In genomic region chr2:181111665-181112064, GRCm38 (mm10) we compare ENCODE assay signal across 29 mouse cellular contexts. TPM values are rescaled to one million over a fixed set of nuclear protein-coding genes. Genes with fewer than 3 reads are reported as not detected.
A peak's percentile ranks its signal among the peaks of the same experiment; 100 is the strongest.
DNase-seq lines count a peak whose midpoint lies in the region; ATAC-seq and TF ChIP-seq lines count a peak whose summit lies in the region.
"Had no signal": no experiment of that assay in that cellular context is flagged by ENCODE, and none has a peak within 500 bp of the region (broad histone marks: within the 10 kb centered on the region; RNA-seq: fewer than 3 reads in every experiment).

No protein-coding gene starts in this region.

- no peak overlapping the region for H3K27ac ChIP-seq in gastrocnemius, adult 2 months
- no peak overlapping the region for H3K27ac ChIP-seq in layer of hippocampus, adult 2 months
- no peak overlapping the region for H3K27ac ChIP-seq in midbrain, postnatal 0 days (ENCODE audit: low read depth, low read length)
- H3K27ac ChIP-seq in midbrain, embryonic 10.5 days (replicated peaks): no peak overlapping the region
- no peak overlapping the region for H3K27ac ChIP-seq in stomach, postnatal 0 days (replicated peaks)
- H3K27ac ChIP-seq: embryonic facial prominence, embryonic 10.5 days; embryonic facial prominence, embryonic 15.5 days; forebrain, embryonic 12.5 days; hindbrain, embryonic 13.5 days; liver, embryonic 15.5 days; lung, embryonic 15.5 days; midbrain, embryonic 12.5 days; neural tube, embryonic 15.5 days had no signal

- H3K9me3 ChIP-seq in midbrain, postnatal 0 days (ENCODE audit: low read length): no peaks in the 10 kb centered on the region
- no peaks in the 10 kb centered on the region for H3K9me3 ChIP-seq in midbrain, embryonic 10.5 days (replicated peaks)
- no peaks in the 10 kb centered on the region for H3K9me3 ChIP-seq in stomach, postnatal 0 days (ENCODE audit: control insufficient read depth, low read length)
- H3K9me3 ChIP-seq: embryonic facial prominence, embryonic 10.5 days; embryonic facial prominence, embryonic 15.5 days; forebrain, embryonic 12.5 days; heart, embryonic 12.5 days; hindbrain, embryonic 13.5 days; liver, embryonic 15.5 days; lung, embryonic 15.5 days; midbrain, embryonic 12.5 days; neural tube, embryonic 15.5 days had no signal

- no peak overlapping the region for H3K4me2 ChIP-seq in midbrain, postnatal 0 days (ENCODE audit: low read depth, low read length, poor library complexity, severe bottlenecking)
- H3K4me2 ChIP-seq in stomach, postnatal 0 days (replicated peaks; ENCODE audit: low read depth): no peak overlapping the region
- H3K4me2 ChIP-seq: embryonic facial prominence, embryonic 15.5 days; forebrain, embryonic 12.5 days; heart, embryonic 12.5 days; hindbrain, embryonic 13.5 days; liver, embryonic 15.5 days; lung, embryonic 15.5 days; midbrain, embryonic 12.5 days; neural tube, embryonic 15.5 days had no signal

- no peak for ATAC-seq in midbrain, postnatal 0 days (ENCODE audit: low FRiP score)
- no peak for ATAC-seq in stomach, postnatal 0 days (ENCODE audit: low FRiP score, low TSS enrichment)

- H3K27me3 ChIP-seq in midbrain, postnatal 0 days (ENCODE audit: insufficient read depth, low read length): no peaks in the 10 kb centered on the region
- H3K27me3 ChIP-seq in midbrain, embryonic 10.5 days (ENCODE audit: low read depth, poor library complexity, severe bottlenecking): no peaks in the 10 kb centered on the region
- H3K27me3 ChIP-seq in stomach, postnatal 0 days (ENCODE audit: control insufficient read depth, insufficient read depth, low read length): no peaks in the 10 kb centered on the region
- H3K27me3 ChIP-seq: embryonic facial prominence, embryonic 15.5 days; forebrain, embryonic 12.5 days; hindbrain, embryonic 13.5 days; liver, embryonic 15.5 days; lung, embryonic 15.5 days; neural tube, embryonic 15.5 days had no signal

- TF ChIP-seq EP300 in stomach, postnatal 0 days (optimal IDR thresholded peaks at IDR 0.05): no peak

- H3K4me1 ChIP-seq in midbrain, postnatal 0 days (ENCODE audit: insufficient read depth, low read length): peaks cover 3% of the 10 kb centered on the region; the same call in 1 of the 2 replicates
- peaks cover 27% of the 10 kb centered on the region for H3K4me1 ChIP-seq in midbrain, embryonic 10.5 days
- no peaks in the 10 kb centered on the region for H3K4me1 ChIP-seq in stomach, postnatal 0 days (replicated peaks; ENCODE audit: control insufficient read depth, insufficient read depth)
- H3K4me1 ChIP-seq: embryonic facial prominence, embryonic 15.5 days; heart, embryonic 12.5 days; lung, embryonic 15.5 days had no signal

- intact Hi-C loops in gastrocnemius, adult 2 months (cut with DNase I): no loop called here

- TF ChIP-seq CTCF in gastrocnemius, adult 2 months (IDR thresholded peaks at IDR 0.05): peak; percentile 43
- TF ChIP-seq CTCF in layer of hippocampus, adult 2 months (conservative IDR thresholded peaks at IDR 0.05): peak; percentile 55
- TF ChIP-seq CTCF in midbrain, postnatal 0 days (IDR thresholded peaks at IDR 0.05): peak; percentile 42
- TF ChIP-seq CTCF in stomach, postnatal 0 days (IDR thresholded peaks at IDR 0.05; ENCODE audit: low read depth): peak; percentile 19; the same call in 1 of the 2 replicates

- WGBS in midbrain, postnatal 0 days: 100% methylated on average over 1 of the region's 1 CpGs
- WGBS in midbrain, embryonic 10.5 days: 93% methylated on average over 1 of the region's 1 CpGs
- 95% methylated on average over 1 of the region's 1 CpGs for WGBS in stomach, postnatal 0 days

- H3K36me3 ChIP-seq in midbrain, postnatal 0 days (ENCODE audit: insufficient read depth, low read length): peaks cover 24% of the 10 kb centered on the region
- no peaks in the 10 kb centered on the region for H3K36me3 ChIP-seq in midbrain, embryonic 10.5 days
- no peaks in the 10 kb centered on the region for H3K36me3 ChIP-seq in stomach, postnatal 0 days (ENCODE audit: control insufficient read depth, insufficient read depth, low read length)
- H3K36me3 ChIP-seq: embryonic facial prominence, embryonic 10.5 days; embryonic facial prominence, embryonic 15.5 days; forebrain, embryonic 12.5 days; heart, embryonic 12.5 days; liver, embryonic 15.5 days; lung, embryonic 15.5 days; midbrain, embryonic 12.5 days had no signal

- DNase-seq in gastrocnemius, adult 2 months: no peak
- DNase-seq in gastrocnemius, postnatal 10 days: no peak
- DNase-seq in layer of hippocampus, adult 2 months (ENCODE audit: low spot score in 2 of 2): no peak
- DNase-seq in layer of hippocampus, adult 9-10 months (ENCODE audit: low spot score): no peak
- DNase-seq in midbrain, postnatal 0 days (ENCODE audit: low spot score): no peak
- DNase-seq in midbrain, embryonic 10.5 days (ENCODE audit: low spot score): no peak
- no peak for DNase-seq in stomach, postnatal 0 days (ENCODE audit: low spot score)
- DNase-seq in retina, embryonic 14.5 days (ENCODE audit: low spot score): no peak
- DNase-seq: adrenal gland, postnatal 25 days; cerebellum, postnatal 14 days; gastrocnemius, postnatal 25 days; heart, adult 11 months; heart, postnatal 4 days; kidney, adult 11 months; left cerebral cortex, postnatal 4 days; spleen, adult 18-20 months; thymus, adult 2 months; thymus, postnatal 36 days had no signal

- H3K9ac ChIP-seq in midbrain, postnatal 0 days (replicated peaks; ENCODE audit: low read length, poor library complexity, severe bottlenecking): no peak overlapping the region
- no peak overlapping the region for H3K9ac ChIP-seq in stomach, postnatal 0 days (ENCODE audit: low read length)
- H3K9ac ChIP-seq: embryonic facial prominence, embryonic 15.5 days; forebrain, embryonic 12.5 days; heart, embryonic 12.5 days; hindbrain, embryonic 13.5 days; liver, embryonic 15.5 days; lung, embryonic 15.5 days; midbrain, embryonic 12.5 days; neural tube, embryonic 15.5 days had no signal

- no peak overlapping the region for H3K4me3 ChIP-seq in gastrocnemius, adult 2 months
- no peak overlapping the region for H3K4me3 ChIP-seq in layer of hippocampus, adult 2 months
- H3K4me3 ChIP-seq in midbrain, postnatal 0 days (ENCODE audit: low read depth, low read length): no peak overlapping the region
- H3K4me3 ChIP-seq in midbrain, embryonic 10.5 days: no peak overlapping the region
- H3K4me3 ChIP-seq in stomach, postnatal 0 days (ENCODE audit: low read depth, low read length): no peak overlapping the region
- H3K4me3 ChIP-seq: embryonic facial prominence, embryonic 10.5 days; embryonic facial prominence, embryonic 15.5 days; forebrain, embryonic 12.5 days; heart, embryonic 12.5 days; hindbrain, embryonic 13.5 days; liver, embryonic 15.5 days; lung, embryonic 15.5 days; midbrain, embryonic 12.5 days; neural tube, embryonic 15.5 days had no signal

RNA-seq across cellular contexts. Expression of gene Kcnq2, which starts 23.4 kb away (rescaled TPM):
- not detected for total RNA-seq in gastrocnemius, adult 2 months (2021)
- under 1 TPM; 0.23 to 0.47 TPM for total RNA-seq in gastrocnemius, postnatal 10 days (2021)
- total RNA-seq in layer of hippocampus, adult 2 months (2021): 100 to 1,000 TPM; 327 to 335 TPM
- 134 and 162 TPM in 2 replicates for total RNA-seq in midbrain, postnatal 0 days (2014; rRNA removed)
- polyA plus RNA-seq in midbrain, postnatal 0 days (2015; fragmentation: Nextera tagmentation; extraction: Ambion mirVana): 33.8 and 40.6 TPM in 2 replicates
- polyA plus RNA-seq in midbrain, embryonic 10.5 days (2016; fragmentation: Nextera tagmentation; extraction: Ambion mirVana): 3.5 and 9.7 TPM in 2 replicates
- 0.42 and 0.59 TPM in 2 replicates for polyA plus RNA-seq in stomach, postnatal 0 days (2015; fragmentation: Nextera tagmentation; extraction: Ambion mirVana)
- total RNA-seq: gastrocnemius, postnatal 25 days; megakaryocyte progenitor cell, adult 5-6 weeks had no signal
- polyA plus RNA-seq: heart, postnatal 0 days had no signal

RNA-seq across cellular contexts. Expression of gene Eef1a2, which starts 45.1 kb away (rescaled TPM):
- total RNA-seq in gastrocnemius, adult 2 months (2021): 1,000 to 10,000 TPM; 2,005 to 2,177 TPM
- total RNA-seq in gastrocnemius, postnatal 10 days (2021): 1,000 to 10,000 TPM; 1,498 to 1,682 TPM
- 1,000 to 10,000 TPM; 1,145 to 1,175 TPM for total RNA-seq in layer of hippocampus, adult 2 months (2021)
- total RNA-seq in midbrain, postnatal 0 days (2014; rRNA removed): 321 and 367 TPM in 2 replicates
- 23.1 and 23.3 TPM in 2 replicates for polyA plus RNA-seq in midbrain, postnatal 0 days (2015; fragmentation: Nextera tagmentation; extraction: Ambion mirVana)
- polyA plus RNA-seq in midbrain, embryonic 10.5 days (2016; fragmentation: Nextera tagmentation; extraction: Ambion mirVana): 0.29 TPM in 1 of 2 replicates, not detected in the other
- polyA plus RNA-seq in stomach, postnatal 0 days (2015; fragmentation: Nextera tagmentation; extraction: Ambion mirVana): 0.40 and 0.42 TPM in 2 replicates
- total RNA-seq: megakaryocyte progenitor cell, adult 5-6 weeks had no signal
- polyA plus RNA-seq: liver, embryonic 15.5 days had no signal

Comparison
In these comparisons a context has a peak if more than half of its experiments do, and no peak if none do; other contexts are left out.
1. RNA of gene Kcnq2, which starts 23.4 kb away (total RNA-seq): 327 to 335 TPM in layer of hippocampus, adult 2 months and 134 to 162 TPM in midbrain, postnatal 0 days; 0.23 to 0.47 TPM in gastrocnemius, postnatal 10 days and not detected in gastrocnemius, adult 2 months; every median in the first group is over 10 times any median in the second.
2. Peak in every context shown above with its lines, with median percentiles within 50 percentile points of each other: CTCF ChIP-seq.